Mouse (Mus musculus) Muller cell, postnatal 12 days (primary cell): ENCODE measurements around the gene Dcaf7.
A peak's percentile ranks its signal among the peaks of the same experiment; 100 is the strongest.
"Not testable (repeated sequence)": the region's sequence is repeated elsewhere in the genome, so short reads cannot be mapped to it uniquely, and the experiment has no call there.

Source experiments
- DNase-seq: peaks from one replicate; pipeline ENCODE4 v3.0.0-alpha.2; 2015; ENCODE audit errors: inconsistent ontology term

The Dcaf7 gene

GRCm38 (mm10) chr11:106036548-106037417, at the start of gene Dcaf7:
Gene Dcaf7, plus strand, starts transcription at chr11:106036872.
- peak; percentile 98 for DNase-seq

GRCm38 (mm10) chr11:105987446-105987845, 49.2 kb upstream of the Dcaf7 start:
- no peak for DNase-seq

- DNase-seq, result no peak
Observed at GRCm38 (mm10) chr11:105989446-105989845, 47.2 kb upstream of the Dcaf7 start.

- DNase-seq, result no peak
Observed at GRCm38 (mm10) chr11:105990231-105990630, 46.4 kb upstream of the Dcaf7 start.

- DNase-seq, result no peak
Observed at GRCm38 (mm10) chr11:105994375-105994774, 42.3 kb upstream of the Dcaf7 start, which contains the start of gene Ace3. Gene Ace3, plus strand, starts transcription at chr11:105994675.

- DNase-seq, result no peak
Observed at GRCm38 (mm10) chr11:106000062-106000461, 36.6 kb upstream of the Dcaf7 start.

GRCm38 (mm10) chr11:106001718-106002117, 35.0 kb upstream of the Dcaf7 start:
- peak; percentile 25 for DNase-seq

- no peak for DNase-seq
Observed at GRCm38 (mm10) chr11:106004576-106004975, 32.1 kb upstream of the Dcaf7 start.

- no peak for DNase-seq
Observed at GRCm38 (mm10) chr11:106005970-106006369, 30.7 kb upstream of the Dcaf7 start.

GRCm38 (mm10) chr11:106007821-106008220, 28.9 kb upstream of the Dcaf7 start, which contains the start of gene Kcnh6:
Gene Kcnh6, plus strand, starts transcription at chr11:106008124.
- peak; percentile 82 for DNase-seq

GRCm38 (mm10) chr11:106012711-106013110, 24.0 kb upstream of the Dcaf7 start:
- no peak for DNase-seq

- peak; percentile 36 for DNase-seq
Observed at GRCm38 (mm10) chr11:106013556-106014225, 23.0 kb upstream of the Dcaf7 start.

GRCm38 (mm10) chr11:106016440-106016839, 20.2 kb upstream of the Dcaf7 start:
- DNase-seq, result no peak

- no peak for DNase-seq
Observed at GRCm38 (mm10) chr11:106020051-106020763, 16.5 kb upstream of the Dcaf7 start.

- DNase-seq, result no peak
Observed at GRCm38 (mm10) chr11:106025774-106026173, 10.9 kb upstream of the Dcaf7 start.

GRCm38 (mm10) chr11:106026465-106027151, 10.1 kb upstream of the Dcaf7 start:
- DNase-seq, result peak; percentile 44

GRCm38 (mm10) chr11:106027607-106028006, 9.1 kb upstream of the Dcaf7 start:
- DNase-seq, result no peak

GRCm38 (mm10) chr11:106032074-106032473, 4.6 kb upstream of the Dcaf7 start:
- DNase-seq, result not testable (repeated sequence)

- DNase-seq, result peak; percentile 26
Observed at GRCm38 (mm10) chr11:106033491-106033919, 3.2 kb upstream of the Dcaf7 start.

- no peak for DNase-seq
Observed at GRCm38 (mm10) chr11:106034986-106035385, 1.7 kb upstream of the Dcaf7 start.

- DNase-seq, result peak; percentile 79
Observed at GRCm38 (mm10) chr11:106037418-106037751, 713 bp downstream of the Dcaf7 start.

GRCm38 (mm10) chr11:106044349-106044748, 7.7 kb downstream of the Dcaf7 start:
- DNase-seq, result no peak
